Comparison of ENCODE assay signal across 8 mouse cellular contexts in genomic region chr8:123715916-123716592, GRCm38 (mm10).
A peak's percentile ranks its signal among the peaks of the same experiment; 100 is the strongest.
DNase-seq lines count a peak whose midpoint lies in the region; ATAC-seq and TF ChIP-seq lines count a peak whose summit lies in the region.

No protein-coding gene starts in this region.

- H3K27me3 ChIP-seq in hindbrain, embryonic 11.5 days (ENCODE audit: control insufficient read depth, insufficient read depth, low read length) = no peaks in the 10 kb centered on the region
- 0 out of 2 replicates have a peak, but pooled peaks cover 1% of the 10 kb centered on the region for H3K27me3 ChIP-seq in hindbrain, postnatal 0 days (ENCODE audit: insufficient read depth, low read length)
- H3K27me3 ChIP-seq in E14TG2a.4 (ENCODE audit: insufficient read depth, low read length) = peaks cover 25% of the 10 kb centered on the region
- no peaks in the 10 kb centered on the region for H3K27me3 ChIP-seq in forebrain, embryonic 16.5 days (replicated peaks; ENCODE audit: control insufficient read depth, insufficient read depth, low read length)
- no peaks in the 10 kb centered on the region for H3K27me3 ChIP-seq in intestine, embryonic 15.5 days (replicated peaks)
- no peaks in the 10 kb centered on the region; the same call in 1 of the 2 replicates for H3K27me3 ChIP-seq in thymus, adult 2 months (ENCODE audit: control insufficient read depth, insufficient read depth, low read length)

- TF ChIP-seq POLR2A in thymus, adult 2 months (IDR thresholded peaks at IDR 0.05; ENCODE audit: control insufficient read depth, extremely low read depth, insufficient read depth, low read length, poor library complexity) = no peak

- H3K9me3 ChIP-seq in hindbrain, embryonic 11.5 days (ENCODE audit: control insufficient read depth, low read length) = no peaks in the 10 kb centered on the region
- H3K9me3 ChIP-seq in hindbrain, postnatal 0 days (ENCODE audit: low read length) = no peaks in the 10 kb centered on the region
- peaks cover 6% of the 10 kb centered on the region; the same call in 1 of the 2 replicates for H3K9me3 ChIP-seq in E14TG2a.4 (ENCODE audit: low read length)
- no peaks in the 10 kb centered on the region for H3K9me3 ChIP-seq in forebrain, embryonic 16.5 days (ENCODE audit: control insufficient read depth, low read length)
- no peaks in the 10 kb centered on the region for H3K9me3 ChIP-seq in intestine, embryonic 15.5 days

- peak; percentile 23 for DNase-seq in hindbrain, embryonic 11.5 days (ENCODE audit: low spot score)
- DNase-seq in hindbrain, postnatal 0 days (ENCODE audit: low spot score) = no peak
- DNase-seq in kidney, adult 11 months = no peak
- DNase-seq in B cell, adult 2 months = no peak
- DNase-seq in thymus, adult 2 months = no peak

- no peak for ATAC-seq in hindbrain, embryonic 11.5 days (ENCODE audit: low FRiP score)
- no peak for ATAC-seq in hindbrain, postnatal 0 days
- peak; percentile 66 for ATAC-seq in forebrain, embryonic 16.5 days
- ATAC-seq in intestine, embryonic 15.5 days = peak; percentile 59

- 43% methylated on average over 13 of the region's 13 CpGs for WGBS in hindbrain, embryonic 11.5 days
- 33% methylated on average over 13 of the region's 13 CpGs for WGBS in hindbrain, postnatal 0 days
- WGBS in forebrain, embryonic 16.5 days = 21% methylated on average over 13 of the region's 13 CpGs
- WGBS in intestine, embryonic 15.5 days = 44% methylated on average over 13 of the region's 13 CpGs
- 86% methylated on average over 13 of the region's 13 CpGs for WGBS in thymus, adult 2 months

- H3K9ac ChIP-seq in hindbrain, embryonic 11.5 days (ENCODE audit: low read depth, low read length) = no peak overlapping the region
- H3K9ac ChIP-seq in hindbrain, postnatal 0 days (replicated peaks; ENCODE audit: low read length) = no peak overlapping the region
- no peak overlapping the region for H3K9ac ChIP-seq in forebrain, embryonic 16.5 days (replicated peaks; ENCODE audit: low read depth, low read length)
- 0 out of 2 replicates have a peak overlapping the region, but pooled peaks have one; percentile 5 for H3K9ac ChIP-seq in intestine, embryonic 15.5 days

- no peak overlapping the region for H3K4me3 ChIP-seq in hindbrain, embryonic 11.5 days (ENCODE audit: low read depth, low read length)
- no peak overlapping the region for H3K4me3 ChIP-seq in hindbrain, postnatal 0 days (ENCODE audit: low read length)
- H3K4me3 ChIP-seq in E14TG2a.4 (replicated peaks; ENCODE audit: low read length) = peak overlapping the region; percentile 14
- no peak overlapping the region for H3K4me3 ChIP-seq in forebrain, embryonic 16.5 days (replicated peaks; ENCODE audit: low read length)
- H3K4me3 ChIP-seq in intestine, embryonic 15.5 days (replicated peaks) = no peak overlapping the region
- H3K4me3 ChIP-seq in thymus, adult 2 months (ENCODE audit: control insufficient read depth, insufficient read depth, low read length) = no peak overlapping the region

- no peaks in the 10 kb centered on the region for H3K36me3 ChIP-seq in hindbrain, embryonic 11.5 days (ENCODE audit: control insufficient read depth, insufficient read depth, low read length)
- H3K36me3 ChIP-seq in hindbrain, postnatal 0 days (ENCODE audit: insufficient read depth, low read length) = no peaks in the 10 kb centered on the region
- H3K36me3 ChIP-seq in E14TG2a.4 (ENCODE audit: insufficient read depth, low read length) = no peaks in the 10 kb centered on the region
- H3K36me3 ChIP-seq in forebrain, embryonic 16.5 days (ENCODE audit: control insufficient read depth, insufficient read depth) = no peaks in the 10 kb centered on the region
- H3K36me3 ChIP-seq in intestine, embryonic 15.5 days = no peaks in the 10 kb centered on the region
- no peaks in the 10 kb centered on the region for H3K36me3 ChIP-seq in thymus, adult 2 months (ENCODE audit: control insufficient read depth, insufficient read depth, low read length)

- no peak overlapping the region for H3K4me2 ChIP-seq in hindbrain, embryonic 11.5 days (replicated peaks; ENCODE audit: low read depth, low read length)
- H3K4me2 ChIP-seq in hindbrain, postnatal 0 days (ENCODE audit: low read depth, low read length) = no peak overlapping the region
- no peak overlapping the region for H3K4me2 ChIP-seq in forebrain, embryonic 16.5 days (ENCODE audit: low read length)
- H3K4me2 ChIP-seq in intestine, embryonic 15.5 days (replicated peaks) = no peak overlapping the region

- no peak for TF ChIP-seq CTCF in hindbrain, postnatal 0 days (IDR thresholded peaks at IDR 0.05; ENCODE audit: low read depth)
- no peak for TF ChIP-seq CTCF in E14TG2a.4 (conservative IDR thresholded peaks at IDR 0.05; ENCODE audit: low read length)
- no peak for TF ChIP-seq CTCF in thymus, adult 2 months (IDR thresholded peaks at IDR 0.05; ENCODE audit: borderline replicate concordance, control insufficient read depth, extremely low read depth, insufficient read depth, low read length, poor library complexity)

- H3K27ac ChIP-seq in hindbrain, embryonic 11.5 days (ENCODE audit: low read depth, low read length) = no peak overlapping the region
- no peak overlapping the region for H3K27ac ChIP-seq in hindbrain, postnatal 0 days
- no peak overlapping the region for H3K27ac ChIP-seq in forebrain, embryonic 16.5 days (ENCODE audit: low read length)
- H3K27ac ChIP-seq in intestine, embryonic 15.5 days = peak overlapping the region; percentile 71
- H3K27ac ChIP-seq in thymus, adult 2 months (ENCODE audit: control insufficient read depth, insufficient read depth, low read length) = no peak overlapping the region

- H3K4me1 ChIP-seq in hindbrain, embryonic 11.5 days (replicated peaks; ENCODE audit: control insufficient read depth, insufficient read depth, low read length) = peaks cover 24% of the 10 kb centered on the region
- H3K4me1 ChIP-seq in hindbrain, postnatal 0 days (ENCODE audit: insufficient read depth, low read length) = 0 out of 2 replicates have a peak, but pooled peaks cover 7% of the 10 kb centered on the region
- peaks cover 60% of the 10 kb centered on the region for H3K4me1 ChIP-seq in E14TG2a.4 (replicated peaks; ENCODE audit: low read depth, low read length)
- peaks cover 14% of the 10 kb centered on the region for H3K4me1 ChIP-seq in forebrain, embryonic 16.5 days (replicated peaks; ENCODE audit: control insufficient read depth, insufficient read depth, low read length)
- H3K4me1 ChIP-seq in intestine, embryonic 15.5 days (replicated peaks) = peaks cover 30% of the 10 kb centered on the region
- no peaks in the 10 kb centered on the region for H3K4me1 ChIP-seq in thymus, adult 2 months (replicated peaks; ENCODE audit: control insufficient read depth, insufficient read depth, low read length)

Comparison
In these comparisons a context has a peak if more than half of its experiments do, and no peak if none do; other contexts are left out.
1. ATAC-seq: peak in forebrain, embryonic 16.5 days (single experiment) and intestine, embryonic 15.5 days (single experiment); none in hindbrain, embryonic 11.5 days (single experiment) and hindbrain, postnatal 0 days (single experiment).